Mouse (Mus musculus) kidney, postnatal 25 days (tissue): ENCODE results near the gene Dnajb2.

Experiments
- DNase-seq, 2 experiments: peaks; one replicate each; pipeline ENCODE4 v3.0.0; 2021; ENCODE audit warnings: mixed read lengths in 2 of 2

Gene Dnajb2

DNA sequence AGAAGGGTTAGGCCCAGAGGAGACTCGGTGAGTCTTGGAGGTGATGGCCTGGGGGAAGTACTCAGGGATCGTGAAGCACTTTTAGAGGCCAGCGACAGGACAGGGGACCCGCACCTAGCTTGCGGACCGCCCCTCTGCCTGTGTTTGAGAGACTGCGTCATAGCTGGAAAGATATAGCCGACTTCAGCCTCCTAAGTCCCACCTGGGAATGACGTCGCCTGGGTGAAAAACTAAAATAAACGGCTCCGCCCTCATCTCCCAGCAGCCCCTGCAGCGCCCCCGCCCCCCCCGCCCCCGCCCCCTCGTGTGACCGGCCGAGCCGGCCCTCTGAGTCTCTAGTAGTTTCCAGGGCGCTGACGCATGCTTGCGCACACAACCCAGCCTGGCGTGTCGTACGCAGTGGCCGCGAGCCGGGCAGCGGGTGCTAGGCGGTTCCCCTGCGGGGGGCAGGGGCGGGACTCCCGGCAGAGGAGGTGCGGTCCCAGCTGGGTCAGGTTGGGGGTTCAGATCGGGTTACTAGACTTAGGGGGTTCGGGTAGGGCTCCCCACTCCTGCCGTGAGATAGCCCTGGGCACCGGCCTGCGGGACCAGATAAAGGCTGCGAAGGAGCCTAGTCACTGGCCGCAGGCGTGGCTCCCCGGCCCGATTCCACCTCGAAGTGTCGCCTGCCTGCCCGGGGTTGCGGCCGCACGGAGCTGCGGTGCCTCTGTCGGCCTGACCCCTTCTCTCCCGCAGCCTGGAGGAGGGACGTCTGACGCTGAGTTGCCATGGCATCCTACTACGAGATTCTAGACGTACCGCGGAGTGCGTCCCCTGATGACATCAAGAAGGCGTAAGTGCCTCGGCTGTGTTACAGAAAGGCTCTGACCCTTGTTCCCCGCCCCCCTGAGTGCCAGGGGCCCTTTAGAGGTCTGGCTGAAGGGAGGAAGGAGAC lies at the start of gene Dnajb2:
Gene Dnajb2 (plus strand): TSS at position 290 of the 934 bp plus-strand sequence.
- DNase-seq = peak; percentile 91 to 97

- DNase-seq = no peak
Measured at GRCm38 (mm10) chr1:75187126-75187525, 49.1 kb upstream of the Dnajb2 start.

DNA sequence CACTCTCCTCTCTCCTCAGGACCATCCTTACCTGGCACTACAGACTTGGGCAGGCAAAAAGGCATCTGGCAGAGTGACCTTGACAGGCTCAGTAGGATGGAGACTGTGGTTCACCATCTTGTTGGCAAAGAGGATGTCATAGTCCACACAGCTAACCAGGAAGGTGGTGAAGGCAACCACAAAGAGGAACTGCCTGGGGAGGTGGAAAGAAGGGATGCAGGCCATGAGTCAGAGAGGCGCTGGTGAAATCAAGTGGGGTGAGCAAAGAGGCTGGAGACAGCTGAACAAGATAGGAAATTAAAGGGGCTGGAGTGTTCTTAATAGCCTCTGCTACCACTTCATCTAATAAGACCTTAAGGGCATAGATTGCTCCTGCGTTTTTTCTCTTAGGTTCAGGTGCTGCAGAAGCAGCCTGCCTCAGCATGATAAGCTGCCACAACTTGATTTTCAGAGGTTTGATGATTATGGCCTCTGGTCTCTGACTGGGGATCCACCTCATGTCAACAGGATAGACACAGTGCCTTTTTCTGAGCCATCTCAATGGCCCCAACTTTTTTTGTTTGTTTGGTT lies 48.2 kb upstream of the Dnajb2 start:
- DNase-seq = peak in 1 of 2 experiments; percentile 15

- no peak for DNase-seq
Measured at GRCm38 (mm10) chr1:75190577-75190976, 45.6 kb upstream of the Dnajb2 start.

- no peak for DNase-seq
Measured at GRCm38 (mm10) chr1:75191258-75191621, 45.0 kb upstream of the Dnajb2 start.

DNA sequence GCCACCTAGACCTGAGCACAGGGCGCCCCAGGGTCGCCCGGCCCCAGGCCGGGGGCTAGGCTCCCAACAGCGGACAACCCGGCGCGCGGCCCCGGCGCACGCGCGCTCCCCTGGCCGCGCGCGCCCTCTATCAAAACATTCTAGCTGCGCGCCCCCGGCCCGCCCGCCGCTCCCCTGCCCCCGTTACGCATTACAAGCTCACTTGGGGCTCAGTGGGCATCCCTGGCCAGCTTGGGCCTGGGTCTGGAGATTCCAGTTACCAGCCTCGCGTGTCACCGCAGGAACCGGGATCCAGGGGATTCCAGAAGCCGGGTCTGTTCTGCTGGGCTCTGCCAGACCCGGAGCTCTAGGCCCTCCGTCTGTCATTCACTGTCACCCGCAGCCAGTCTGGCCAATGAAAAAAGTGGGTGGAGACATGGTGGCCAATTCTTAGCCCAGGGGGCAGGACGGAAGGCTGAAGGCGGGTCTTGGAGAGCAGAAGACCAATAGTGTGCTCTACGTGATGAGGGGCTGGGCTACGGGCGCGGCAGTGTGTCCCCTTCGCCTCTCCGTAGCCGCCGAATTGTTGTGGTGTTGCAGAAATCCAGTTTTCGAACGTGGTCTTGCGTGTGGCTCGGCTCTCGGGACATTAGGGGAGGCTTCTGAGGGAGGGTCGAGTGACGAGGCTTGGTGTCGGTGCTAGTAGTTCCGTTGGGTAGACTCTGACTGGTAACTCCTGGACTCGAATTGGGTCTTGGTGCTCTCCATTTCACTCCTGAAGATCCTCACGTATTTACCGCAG lies 44.4 kb upstream of the Dnajb2 start, which contains the start of the genes Ankzf1 and Atg9a:
Gene Ankzf1 (plus strand): TSS at position 530 of the 781 bp plus-strand sequence.
Gene Atg9a (minus strand): TSS at position 575 of the 781 bp plus-strand sequence.
- DNase-seq = peak; percentile 95 to 99

- DNase-seq = peak; percentile 64 to 87
Measured at GRCm38 (mm10) chr1:75192452-75192851, 43.8 kb upstream of the Dnajb2 start.

DNA sequence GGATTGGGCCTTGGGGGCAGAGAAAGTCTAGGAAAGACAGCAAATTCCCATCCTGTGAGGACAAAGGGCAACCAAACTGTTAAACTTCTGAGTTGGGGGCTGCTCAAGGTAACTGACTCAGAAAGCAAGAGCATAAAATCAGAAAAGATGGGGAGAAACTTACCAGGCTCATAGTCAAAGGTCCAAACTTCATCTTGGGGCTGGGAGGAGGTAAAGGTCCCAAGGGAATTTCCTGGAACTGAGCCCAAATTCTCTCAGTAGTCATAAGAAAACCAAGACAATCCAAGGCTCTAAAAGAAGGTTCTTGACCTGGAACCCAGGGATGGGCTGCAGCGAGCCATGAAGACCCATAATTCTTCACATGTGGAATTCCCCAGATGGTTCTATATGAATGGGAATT lies 35.0 kb upstream of the Dnajb2 start:
- peak in 1 of 2 experiments; percentile 56 for DNase-seq

GRCm38 (mm10) chr1:75208967-75209678 lies 27.1 kb upstream of the Dnajb2 start:
- DNase-seq = peak; percentile 86 to 93

DNA sequence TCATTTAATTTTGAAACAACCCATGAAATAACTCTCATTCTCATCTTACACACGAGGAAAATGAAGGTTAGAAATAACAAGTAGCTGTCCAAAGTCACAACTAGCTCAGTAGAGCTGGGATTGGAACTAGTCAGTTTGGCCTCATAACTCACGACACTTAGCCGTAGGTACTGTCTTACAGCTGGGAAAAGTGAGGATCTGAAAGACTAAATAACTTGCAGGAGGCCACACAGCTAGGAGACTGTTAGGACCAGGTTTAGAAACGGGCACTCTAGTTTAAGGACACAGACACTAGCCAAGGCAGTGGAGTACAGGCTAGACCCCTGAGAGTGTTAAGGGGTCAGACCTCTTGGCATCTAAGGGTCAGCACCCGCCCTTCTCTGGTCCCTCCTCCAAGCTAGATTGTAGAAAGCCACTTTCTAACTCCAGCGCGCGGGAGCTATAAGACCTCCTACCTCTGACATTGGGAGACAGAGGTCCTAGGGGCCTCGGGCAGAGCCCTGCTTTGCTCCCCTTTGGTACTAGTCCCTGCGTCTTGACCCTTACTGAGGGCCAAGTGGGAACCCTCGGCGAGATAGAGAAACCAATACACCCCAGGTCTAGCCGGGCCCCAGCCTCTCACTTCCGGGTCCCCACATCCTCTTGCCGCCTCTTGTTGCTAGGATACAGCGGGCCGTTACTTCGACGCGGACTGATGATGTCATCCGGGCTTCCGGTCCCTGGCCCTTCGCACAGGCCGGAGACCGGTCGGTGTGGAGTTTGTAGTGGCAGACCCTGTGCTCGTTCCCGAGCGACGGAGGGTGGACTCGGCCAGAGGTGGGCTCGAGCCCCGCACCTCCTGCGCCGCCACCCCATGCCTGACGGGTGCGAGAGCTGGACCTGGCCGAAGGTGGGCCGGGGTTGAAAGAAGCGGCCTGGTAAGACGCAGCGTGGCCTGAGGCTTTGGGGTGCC lies 25.8 kb upstream of the Dnajb2 start, which contains the start of the genes Glb1l and Stk16:
Gene Glb1l (minus strand): TSS at position 678 of the 952 bp plus-strand sequence.
Gene Stk16 (plus strand): TSS at position 703 of the 952 bp plus-strand sequence.
- DNase-seq = peak; percentile 98 to 99

- DNase-seq = peak in 1 of 2 experiments; percentile 56
Measured at GRCm38 (mm10) chr1:75211141-75211708, 25.0 kb upstream of the Dnajb2 start.

- peak; percentile 35 to 48 for DNase-seq
Measured at GRCm38 (mm10) chr1:75212542-75212941, 23.7 kb upstream of the Dnajb2 start.

GRCm38 (mm10) chr1:75213096-75213495 lies 23.1 kb upstream of the Dnajb2 start:
- no peak for DNase-seq

DNA sequence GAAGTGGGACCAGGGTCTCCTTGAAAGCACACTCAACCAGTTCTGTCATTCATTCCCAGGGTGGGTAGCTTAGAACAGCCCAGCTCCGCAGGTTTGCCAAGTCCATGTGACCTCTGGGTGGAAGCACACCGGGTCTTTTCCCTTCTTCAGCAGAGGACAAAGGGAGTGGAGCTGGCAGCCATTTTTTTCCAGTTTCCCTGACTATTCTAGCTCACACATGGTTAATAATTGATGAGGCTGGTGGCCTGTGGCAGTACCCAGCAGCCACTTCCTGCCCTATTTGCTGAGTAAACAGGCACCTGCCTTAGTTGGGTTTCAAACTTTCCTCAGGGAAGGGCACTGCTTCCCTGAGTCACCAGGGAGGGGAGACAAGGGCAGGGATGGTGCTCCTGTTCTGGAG lies 21.8 kb upstream of the Dnajb2 start:
- DNase-seq = peak; percentile 83 to 96

DNA sequence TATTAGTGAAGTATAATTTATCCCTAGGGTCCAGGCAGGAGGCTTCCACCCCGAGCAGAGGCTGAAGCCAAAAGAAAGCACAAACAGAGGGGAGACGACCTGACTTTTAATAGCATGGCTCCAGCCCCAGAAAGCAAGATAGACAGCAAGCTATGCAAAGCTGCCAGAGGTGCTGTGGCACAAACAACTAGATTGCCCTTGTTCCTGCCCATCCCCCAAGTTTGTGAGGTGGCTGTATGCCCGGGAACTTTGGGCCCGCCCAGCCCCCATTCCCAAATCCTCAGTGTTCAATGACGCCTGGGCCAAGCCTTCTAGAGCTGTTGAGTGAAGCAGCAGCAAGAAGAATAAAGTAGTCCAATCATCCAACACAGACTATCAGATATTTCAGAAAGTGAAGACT lies 21.3 kb upstream of the Dnajb2 start:
- peak; percentile 80 to 88 for DNase-seq

- peak in 1 of 2 experiments; percentile 60 for DNase-seq
Measured at GRCm38 (mm10) chr1:75215785-75216184, 20.4 kb upstream of the Dnajb2 start.

DNA sequence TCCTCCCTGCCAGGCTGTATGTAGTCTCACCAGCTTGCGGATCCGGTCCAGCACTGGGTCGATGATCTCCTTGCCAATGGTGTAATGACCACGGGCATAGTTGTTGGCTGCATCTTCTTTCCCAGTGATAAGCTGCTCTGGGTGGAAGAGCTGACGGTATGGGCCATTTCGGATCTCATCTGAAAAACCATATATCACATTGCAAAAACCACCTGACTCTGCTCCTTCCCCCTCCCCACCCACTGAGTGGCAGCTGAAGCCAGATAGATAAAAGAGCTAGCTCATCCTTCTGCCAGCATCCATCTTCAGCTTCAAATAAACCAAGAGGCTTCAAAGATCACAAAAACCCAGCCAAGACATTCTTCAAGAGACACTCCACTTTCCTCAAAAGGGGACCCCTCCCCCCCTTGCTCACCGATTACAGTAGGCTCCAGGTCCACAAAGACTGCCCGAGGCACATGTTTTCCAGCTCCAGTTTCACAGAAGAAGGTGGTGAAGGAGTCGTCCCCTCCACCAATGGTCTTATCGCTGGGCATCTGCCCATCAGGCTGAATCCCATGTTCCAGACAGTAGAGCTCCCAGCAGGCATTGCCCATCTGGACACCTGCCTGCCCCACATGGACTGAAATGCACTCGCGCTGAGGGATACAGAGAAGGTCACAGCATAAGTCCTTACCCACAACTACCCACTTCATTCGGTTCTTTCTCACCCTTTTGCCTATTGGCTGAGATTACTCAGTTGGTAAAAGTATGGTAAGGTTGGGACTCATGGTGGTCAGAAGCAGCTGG lies 19.2 kb upstream of the Dnajb2 start:
- DNase-seq = peak in 1 of 2 experiments; percentile 75

DNA sequence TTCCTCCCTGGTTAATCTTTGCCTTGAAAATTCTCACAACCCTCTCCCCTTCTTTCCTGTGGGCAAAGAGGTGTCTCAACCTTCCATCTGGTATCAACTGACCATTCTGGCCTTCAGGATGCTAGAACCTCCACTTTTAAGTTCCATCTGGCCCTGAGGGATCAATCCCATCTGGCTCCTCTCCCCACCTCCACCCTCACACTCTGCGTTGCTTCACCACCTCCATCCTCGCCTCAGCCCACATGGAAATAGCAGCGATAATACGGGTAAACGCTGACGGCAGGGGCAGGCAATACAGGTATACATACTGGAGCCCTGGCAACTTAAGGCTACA lies 18.3 kb upstream of the Dnajb2 start:
- no peak for DNase-seq

- peak; percentile 42 to 74 for DNase-seq
Measured at GRCm38 (mm10) chr1:75218227-75219001, 17.8 kb upstream of the Dnajb2 start.
